Mouse (Mus musculus) spleen, adult 10 weeks (tissue): ENCODE results near the gene Trmt5. TPM values are rescaled to one million over a fixed set of nuclear protein-coding genes. Genes with fewer than 3 reads are reported as not detected.

ENCODE experiments used
- polyA plus RNA-seq: library from polyadenylated mRNA; stranded (reverse); fragments of 350-450 nt; fragmentation: Illumina TruSeq; extraction: RNeasy Lipid Tissue Mini Kit (QIAGEN cat#74804); gene quantifications from one replicate; pipeline ENCODE4 v1.2.3, GENCODE M21; 2015; ENCODE audit warnings: low replicate concordance; ENCODE audit not compliant: insufficient read depth

Trmt5 gene
- 25.1 TPM for polyA plus RNA-seq

DNA sequence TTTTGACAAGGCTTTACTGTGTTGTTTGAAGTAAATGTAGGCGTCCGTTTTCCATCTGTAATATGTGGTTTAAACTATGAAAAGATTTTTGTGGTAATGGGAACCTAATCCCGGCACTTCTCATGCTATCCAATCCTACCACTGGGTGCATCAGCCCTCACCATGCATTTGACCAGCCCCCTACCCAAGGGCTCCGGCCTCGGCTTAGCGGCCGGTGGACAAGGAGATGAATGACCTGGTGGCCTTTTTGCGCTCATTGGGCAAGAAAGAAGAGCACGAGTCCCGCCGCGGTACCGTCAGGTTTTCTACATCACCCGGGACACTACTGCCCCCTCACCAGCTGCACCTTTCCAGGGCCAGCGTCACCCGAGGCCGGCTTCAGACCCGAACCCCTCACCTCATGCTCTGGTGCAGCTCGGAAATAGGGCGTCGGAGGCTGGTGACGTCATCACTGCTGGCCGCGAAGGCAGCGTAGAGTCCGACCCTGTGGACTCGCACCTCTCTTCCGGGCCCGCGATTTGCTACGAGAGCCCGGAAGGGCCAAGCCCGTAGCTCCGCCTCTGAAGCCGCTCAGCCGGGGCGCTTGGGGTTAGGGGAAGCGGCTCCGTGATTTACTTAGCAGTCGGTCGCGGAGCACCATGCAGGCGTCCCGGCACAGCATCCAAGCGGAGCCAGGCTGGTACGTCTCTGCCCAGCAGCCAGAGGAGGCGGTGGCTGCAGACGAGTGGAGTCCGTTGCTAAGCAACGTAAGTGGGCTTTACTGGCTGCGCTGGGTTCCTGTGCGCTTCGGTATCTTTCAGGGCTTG is at the start of gene Trmt5, which contains the start of gene Slc38a6:
TSS of gene Trmt5 (minus strand) at position 424 of the 806 bp plus-strand sequence.
TSS of gene Slc38a6 (plus strand) at position 493 of the 806 bp plus-strand sequence.

Other genes starting within 250 kb of the Trmt5 start
- gene Six1, start 232.8 kb downstream of the Trmt5 start, polyA plus RNA-seq, result not detected
- 0.08 TPM for gene Six4, start 173.3 kb downstream of the Trmt5 start, polyA plus RNA-seq
- gene Mnat1, start 163.0 kb downstream of the Trmt5 start, polyA plus RNA-seq, result 15.6 TPM
- 20.1 TPM for gene Slc38a6, start 69 bp upstream of the Trmt5 start, polyA plus RNA-seq